Mouse (Mus musculus): ENCODE data around the gene Sowahb.

The Sowahb gene

DNA sequence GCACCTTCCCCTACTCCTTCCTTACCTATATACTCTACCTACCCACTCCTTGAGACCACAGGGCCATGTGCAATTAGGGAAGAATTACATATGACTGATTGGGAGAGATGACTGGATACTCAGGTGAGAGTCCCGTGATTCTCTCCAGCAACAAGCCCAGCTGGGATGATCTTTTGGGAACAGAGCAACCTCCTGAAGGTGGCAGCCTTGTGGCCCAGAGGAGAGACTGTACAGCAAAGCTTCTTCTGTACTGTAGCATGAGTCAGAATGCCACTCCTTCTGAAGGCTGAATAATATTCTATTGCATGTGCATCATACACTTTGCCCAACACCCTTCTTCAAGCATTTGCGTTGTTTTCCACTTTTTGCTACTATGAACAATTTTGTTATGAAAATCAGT, 42.2 kb downstream of the Sowahb start:
- DNase-seq (ENCODE audit: low spot score), result no peak

DNA sequence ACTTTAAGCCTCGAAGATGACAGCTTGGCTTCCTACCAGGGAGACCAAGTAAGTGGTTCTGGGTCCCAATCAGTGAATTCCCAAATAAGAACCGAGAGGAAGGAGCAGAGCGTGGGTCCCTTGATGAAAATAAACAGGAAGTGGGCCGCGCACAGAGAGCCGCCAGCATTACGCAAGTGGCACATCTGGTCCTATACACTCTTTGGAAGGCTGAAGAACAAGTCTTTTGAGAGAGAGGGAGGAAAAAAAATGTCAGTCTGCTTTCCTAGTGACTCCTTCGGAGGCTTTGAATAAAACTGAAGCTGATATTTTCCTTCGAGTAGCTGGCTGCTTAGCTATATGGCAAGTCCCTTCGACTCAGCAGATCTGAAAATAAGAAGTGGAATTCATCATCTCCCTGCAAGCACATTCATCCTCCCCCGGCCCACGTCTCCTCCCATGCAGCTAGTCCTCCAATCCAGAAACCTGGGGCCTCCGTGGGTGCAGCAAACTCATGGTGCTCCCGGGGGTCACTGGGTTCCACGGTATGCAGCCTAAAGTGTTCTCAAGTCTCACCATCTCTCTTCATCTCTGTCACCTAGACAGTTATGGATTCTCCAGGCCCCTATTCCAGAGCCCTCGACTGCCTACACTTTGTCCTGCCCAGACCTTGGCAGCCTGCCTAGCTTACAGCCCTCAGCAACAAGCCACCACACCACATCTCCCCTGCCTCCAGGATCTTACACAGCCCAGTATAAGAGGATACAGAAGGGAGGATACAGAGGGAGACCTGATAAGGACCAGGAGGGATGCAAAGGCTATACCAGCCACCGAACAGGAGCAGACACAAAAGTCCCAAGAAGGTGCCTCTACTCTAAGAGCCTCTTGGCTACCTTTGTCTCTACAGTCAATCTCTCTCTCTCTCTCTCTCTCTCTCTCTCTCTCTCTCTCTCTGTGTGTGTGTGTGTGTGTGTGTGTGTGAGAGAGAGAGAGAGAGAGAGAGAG, 43.8 kb downstream of the Sowahb start:
- DNase-seq (ENCODE audit: low spot score), result no peak

DNA sequence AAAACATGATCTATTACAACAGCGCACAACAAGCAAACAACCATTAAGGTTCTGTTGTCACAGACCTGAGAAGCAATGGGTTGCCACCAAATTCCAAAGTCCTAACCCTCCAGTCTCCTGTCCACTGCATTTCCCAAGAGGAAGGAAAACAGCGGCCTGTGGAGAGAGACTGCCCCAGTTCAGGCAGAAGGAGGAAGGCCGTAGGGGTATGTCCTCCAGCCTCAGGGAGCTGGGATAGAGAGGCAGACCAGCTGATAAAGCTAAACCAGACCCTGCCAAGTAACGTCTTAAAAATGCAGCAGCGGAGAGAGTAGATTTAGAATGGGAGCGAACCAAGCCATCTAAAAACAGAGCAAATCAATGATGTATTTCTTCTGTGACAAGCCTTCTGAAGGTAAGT, 44.8 kb downstream of the Sowahb start:
- DNase-seq (ENCODE audit: low spot score), result no peak

DNA sequence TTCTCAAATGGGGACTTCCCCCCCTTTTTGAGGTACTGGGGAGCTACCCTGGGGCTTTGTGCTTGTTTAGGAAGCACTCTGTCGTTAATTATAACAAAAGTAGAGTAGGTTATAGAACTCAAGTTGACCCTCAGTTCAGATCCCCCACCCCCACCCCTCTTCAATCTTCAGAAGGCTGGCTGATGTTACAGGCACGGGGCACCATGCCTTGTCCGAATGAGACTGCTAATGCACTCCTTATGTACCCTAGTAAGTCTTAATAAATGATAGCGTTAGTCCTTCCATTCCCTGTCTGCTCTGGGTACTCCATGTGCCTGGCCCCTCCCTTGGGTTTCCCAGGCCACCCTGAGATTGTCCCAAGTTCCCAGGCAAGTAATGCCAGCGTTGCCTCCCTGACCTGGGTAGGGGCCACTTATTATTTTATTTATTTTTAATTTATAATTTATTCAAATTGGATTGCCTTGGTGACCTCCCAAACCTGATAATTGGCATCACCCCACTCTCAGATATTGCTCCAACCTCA, 46.3 kb downstream of the Sowahb start:
- peak; percentile 59 for DNase-seq (ENCODE audit: low spot score)

DNA sequence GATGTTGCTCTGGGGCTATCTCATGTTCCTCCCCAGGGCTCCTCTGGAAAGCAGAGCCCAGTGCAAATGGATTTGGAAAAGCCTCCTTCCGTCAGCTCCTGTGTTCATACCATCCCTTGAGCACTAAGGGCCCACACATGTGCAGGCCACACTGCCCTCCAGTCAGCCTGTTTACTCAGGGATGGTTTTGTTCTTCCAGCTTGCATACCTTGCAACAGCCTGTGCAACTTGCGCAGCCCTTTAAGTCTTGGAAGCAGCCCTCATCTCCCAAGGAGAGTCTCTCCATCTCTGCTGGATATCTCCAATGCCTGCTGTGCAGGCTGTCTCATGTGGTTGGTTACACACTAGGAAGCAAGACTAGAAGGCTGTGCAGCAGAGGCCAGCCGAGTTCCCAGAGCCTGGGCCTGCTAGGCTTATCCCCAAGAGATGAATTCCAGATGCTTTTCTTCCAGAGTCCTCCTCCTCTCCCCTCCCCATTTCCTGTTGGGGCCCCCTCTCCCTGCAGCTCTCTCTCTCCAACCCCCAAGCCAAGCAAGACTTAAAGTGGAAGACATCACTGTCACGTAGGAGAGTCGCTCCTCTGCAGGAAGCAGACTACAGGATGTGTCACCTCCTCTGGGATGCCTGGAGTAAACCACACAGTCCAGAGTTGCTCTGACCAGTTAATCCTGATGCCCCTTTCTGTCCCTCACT, 47.2 kb downstream of the Sowahb start:
- DNase-seq (ENCODE audit: low spot score), result peak; percentile 83

DNA sequence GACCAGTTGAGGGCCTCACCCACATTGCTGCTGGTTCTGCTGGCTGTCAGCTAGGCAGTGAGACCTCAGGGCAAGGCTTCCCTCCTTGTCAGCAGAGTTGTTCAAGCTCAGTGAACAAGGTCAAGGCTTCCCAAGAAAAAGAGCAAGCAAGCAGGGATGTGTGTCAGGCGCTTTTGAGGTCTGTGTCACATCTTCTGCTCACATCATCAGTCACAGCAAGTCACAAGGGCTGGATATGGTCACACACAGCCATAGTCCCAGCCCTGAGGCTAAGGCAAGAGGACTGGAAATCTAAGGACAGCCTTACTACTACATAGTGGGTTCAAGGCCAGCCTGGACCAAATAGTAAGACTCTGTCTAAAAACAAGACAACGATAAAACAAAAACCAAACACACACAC, 50.0 kb downstream of the Sowahb start:
- no peak for DNase-seq (ENCODE audit: low spot score)

DNA sequence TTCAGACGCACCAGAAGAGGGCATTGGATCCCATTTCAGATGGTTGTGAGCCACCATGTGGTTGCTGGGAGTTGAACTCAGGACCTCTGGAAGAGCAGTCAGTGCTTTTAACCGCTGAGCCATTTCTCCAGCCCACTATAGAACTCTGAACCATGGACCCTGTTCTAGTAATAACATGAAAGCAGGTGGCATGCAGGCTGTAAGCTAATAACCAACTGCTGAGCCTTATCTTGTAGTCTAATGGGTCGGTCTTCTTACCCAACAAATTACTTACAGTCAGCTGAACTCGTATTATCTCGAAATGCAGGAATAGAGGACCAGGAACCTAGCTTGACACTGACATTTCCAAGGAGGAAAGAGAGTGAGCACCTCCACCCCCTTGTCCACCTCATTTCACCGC, 50.5 kb downstream of the Sowahb start:
- DNase-seq (ENCODE audit: low spot score), result no peak

DNA sequence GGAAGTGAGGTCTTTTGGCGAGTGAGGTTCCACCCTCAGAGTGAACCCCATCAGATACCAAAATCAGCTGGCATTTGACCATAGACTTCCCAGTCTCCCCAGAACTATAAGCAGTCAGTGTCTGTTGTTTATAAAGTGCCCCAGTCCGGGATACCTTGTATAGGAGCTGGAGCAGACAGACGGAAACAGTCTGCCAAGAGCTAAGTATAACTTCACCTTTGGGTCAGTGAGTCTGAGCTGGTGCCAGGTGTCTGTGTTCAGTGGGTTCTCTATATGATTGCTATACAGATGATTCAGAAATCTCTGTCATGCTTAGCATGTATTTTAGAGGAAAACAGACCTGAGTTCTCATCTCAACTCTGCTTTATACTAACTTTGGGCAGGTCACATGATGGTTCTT, 52.7 kb downstream of the Sowahb start:
- DNase-seq (ENCODE audit: low spot score), result no peak
